Mouse (Mus musculus): ENCODE results near the gene Pigw.

The Pigw gene

GRCm38 (mm10) chr11:84879772-84880464 lies at the start of gene Pigw, which contains the start of gene Myo19:
Gene Pigw, minus strand, starts transcription at chr11:84880285.
Gene Myo19, plus strand, starts transcription at chr11:84880148.
- DNase-seq (ENCODE audit: low spot score) = peak; percentile 84

DNA sequence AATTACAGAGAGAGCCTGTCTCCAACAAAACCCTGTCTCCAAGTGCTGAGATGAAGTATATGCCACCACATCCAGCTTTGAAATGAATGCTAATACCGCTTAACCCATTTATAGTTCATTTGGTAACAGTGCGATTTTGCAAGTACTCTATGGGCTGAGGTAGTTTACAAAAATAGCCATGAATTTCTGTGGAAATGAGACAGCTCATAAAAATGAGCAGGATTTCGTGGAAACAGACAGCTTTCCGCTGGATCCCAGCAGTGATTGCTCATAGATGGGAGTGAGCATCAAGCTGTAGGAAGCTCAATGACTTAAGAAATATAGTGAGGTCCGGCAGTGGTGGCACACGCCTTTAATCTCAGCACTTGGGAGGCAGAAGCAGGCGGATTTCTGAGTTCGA lies 40.9 kb upstream of the Pigw start:
- DNase-seq (ENCODE audit: low spot score) = no peak

DNA sequence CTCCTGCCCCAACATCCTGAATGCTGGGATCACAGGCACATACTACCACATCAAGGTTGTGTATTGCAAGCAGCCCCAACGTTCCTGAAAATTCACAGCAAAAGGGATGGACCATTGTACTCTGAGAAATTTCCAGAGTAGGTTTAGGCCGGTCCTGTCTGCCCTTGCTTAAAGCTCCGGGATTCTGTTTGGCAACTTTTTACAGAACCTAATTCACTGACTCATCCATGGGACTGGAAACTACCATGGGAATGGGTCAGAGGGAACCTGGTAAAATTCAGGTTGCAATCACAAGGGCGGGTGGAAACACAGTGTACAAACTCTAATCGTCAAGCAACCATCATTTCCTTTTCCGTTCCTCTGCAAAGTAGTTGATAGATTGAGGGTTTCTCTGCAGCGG lies 39.9 kb upstream of the Pigw start:
- no peak for DNase-seq (ENCODE audit: low spot score)

DNA sequence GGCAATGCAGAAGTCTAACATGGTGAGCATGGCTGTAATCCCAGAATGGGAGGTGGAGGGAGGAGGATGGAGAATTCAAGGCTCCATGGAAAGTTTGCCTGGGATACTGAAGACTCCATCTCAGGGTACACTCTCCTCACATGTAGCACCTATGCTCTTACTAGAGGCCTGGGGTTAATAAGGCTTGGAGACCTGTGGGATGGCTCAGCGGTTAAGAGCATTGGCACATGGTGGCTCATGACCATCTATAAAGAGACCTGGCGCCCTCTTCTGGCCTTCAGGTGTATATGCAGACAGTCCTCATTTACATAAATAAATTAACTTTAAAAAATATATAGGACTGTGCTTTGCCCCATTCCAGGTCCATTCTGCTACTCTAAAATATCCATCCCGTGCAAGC lies 39.2 kb upstream of the Pigw start:
- peak; percentile 60 for DNase-seq (ENCODE audit: low spot score)

GRCm38 (mm10) chr11:84918425-84918824 lies 38.3 kb upstream of the Pigw start:
- peak; percentile 92 for DNase-seq (ENCODE audit: low spot score)

- DNase-seq (ENCODE audit: low spot score) = no peak
Observed at GRCm38 (mm10) chr11:84916703-84917300, 36.7 kb upstream of the Pigw start.

GRCm38 (mm10) chr11:84916053-84916702 lies 36.1 kb upstream of the Pigw start, which contains the start of gene Znhit3:
Gene Znhit3, minus strand, starts transcription at chr11:84916366.
- DNase-seq (ENCODE audit: low spot score) = peak; percentile 95

GRCm38 (mm10) chr11:84914673-84915072 lies 34.6 kb upstream of the Pigw start:
- peak; percentile 16 for DNase-seq (ENCODE audit: low spot score)

DNA sequence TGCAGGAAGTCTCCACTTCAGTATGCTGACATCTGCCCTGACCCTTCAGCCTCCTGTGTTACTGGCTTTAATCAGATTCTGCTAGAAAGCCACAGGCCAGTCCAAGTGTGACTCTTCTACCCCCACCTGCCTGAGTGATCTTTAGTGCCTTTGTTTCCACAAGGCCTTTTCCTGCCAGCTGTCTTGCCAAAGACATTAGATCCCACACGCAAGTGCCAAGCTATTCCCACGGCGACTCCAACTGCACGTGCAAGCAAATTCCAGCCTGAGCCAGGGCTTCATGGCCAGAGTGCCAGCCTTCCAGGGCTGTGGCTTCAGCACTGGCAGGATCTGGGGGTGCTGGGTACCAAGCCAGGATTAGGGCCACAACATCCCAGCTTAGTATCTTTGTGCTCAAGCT lies 30.3 kb upstream of the Pigw start:
- DNase-seq (ENCODE audit: low spot score) = no peak

DNA sequence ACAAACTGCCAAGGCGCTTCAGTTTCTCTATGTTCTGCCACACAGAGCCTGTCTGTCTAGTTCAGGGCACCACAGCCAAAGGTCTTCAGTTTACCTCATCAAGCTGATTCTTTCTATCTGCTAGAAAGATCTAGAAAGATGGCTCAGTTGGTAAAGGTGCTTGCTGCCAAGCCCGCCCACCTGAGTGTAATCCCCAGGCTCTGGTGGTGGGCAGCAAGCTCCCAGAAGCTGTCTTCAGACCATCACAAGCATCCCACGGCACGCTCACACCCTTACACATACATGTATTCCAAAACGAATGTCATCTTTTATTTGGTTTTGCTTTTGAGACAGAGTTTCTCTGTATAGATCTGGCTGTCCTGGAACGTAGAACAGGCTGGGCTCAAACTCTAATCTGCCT lies 28.4 kb upstream of the Pigw start:
- no peak for DNase-seq (ENCODE audit: low spot score)

DNA sequence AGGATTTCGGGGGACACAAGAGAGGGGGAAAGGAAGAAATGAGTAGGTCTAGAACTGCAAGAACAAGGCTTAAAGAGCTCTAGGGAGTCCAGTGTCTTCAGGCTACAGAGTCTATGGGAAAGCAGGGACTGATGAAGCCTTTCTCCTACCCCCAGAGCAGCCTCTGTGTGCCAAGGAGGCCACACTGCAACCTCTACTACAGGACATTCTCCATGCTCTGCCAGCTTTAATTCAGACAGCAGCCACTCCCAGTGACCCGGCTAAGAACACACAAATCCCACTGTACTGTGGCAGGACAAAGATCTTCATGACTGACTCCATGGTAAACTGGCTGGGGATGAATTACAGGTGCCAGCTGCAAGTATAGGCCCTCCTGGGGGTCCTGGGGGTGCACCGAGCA lies 27.0 kb upstream of the Pigw start:
- DNase-seq (ENCODE audit: low spot score) = no peak

DNA sequence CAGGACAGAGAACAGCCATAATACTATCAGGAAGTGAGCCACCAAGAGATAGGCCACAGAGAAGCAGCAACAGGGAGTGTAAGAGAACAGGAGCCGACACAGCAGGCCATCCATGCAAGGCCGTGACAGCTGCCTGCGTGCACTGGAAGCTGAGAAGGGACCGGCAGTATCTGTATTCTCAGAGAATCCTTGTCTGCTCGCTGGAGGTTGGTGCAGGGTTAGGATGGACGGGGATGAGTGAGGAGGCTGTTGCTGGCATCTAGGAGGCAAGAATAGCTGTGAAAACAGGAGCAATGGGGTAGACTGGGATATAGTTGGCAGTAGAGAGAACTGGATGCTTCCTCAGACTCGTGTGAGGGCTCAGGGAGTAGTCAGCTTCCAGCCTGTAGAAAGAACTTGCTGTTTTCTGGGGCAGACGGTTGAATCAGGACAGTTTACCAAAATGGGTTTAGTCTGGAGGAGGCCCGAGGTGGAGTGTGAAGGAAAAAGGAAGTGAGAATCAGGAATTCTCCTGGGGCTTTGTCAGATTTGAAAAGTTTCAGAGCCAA lies 24.6 kb upstream of the Pigw start:
- no peak for DNase-seq (ENCODE audit: low spot score)

- DNase-seq (ENCODE audit: low spot score) = no peak
Observed at GRCm38 (mm10) chr11:84893113-84893512, 13.0 kb upstream of the Pigw start.

GRCm38 (mm10) chr11:84891705-84892104 lies 11.6 kb upstream of the Pigw start:
- no peak for DNase-seq (ENCODE audit: low spot score)

DNA sequence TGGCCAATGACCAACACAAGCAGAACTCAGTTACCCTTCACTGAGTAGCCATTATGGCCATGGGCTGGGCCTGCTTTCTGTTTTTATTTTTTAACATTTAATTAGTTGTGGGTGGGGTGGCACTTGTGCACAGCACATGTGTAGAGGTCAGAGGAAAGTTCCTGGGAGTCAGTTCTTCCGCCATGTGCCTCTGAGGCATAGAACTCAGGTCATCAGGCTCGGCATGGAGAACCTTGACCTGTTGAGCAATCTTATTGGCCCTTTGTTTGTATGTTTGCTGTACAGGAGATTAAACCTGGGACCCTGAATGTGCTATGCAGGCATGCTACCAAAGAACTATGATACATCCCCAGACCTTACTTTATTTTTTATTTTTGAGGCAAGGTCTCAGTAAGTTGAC lies 9.4 kb upstream of the Pigw start:
- DNase-seq (ENCODE audit: low spot score) = no peak

GRCm38 (mm10) chr11:84888025-84888424 lies 7.9 kb upstream of the Pigw start:
- no peak for DNase-seq (ENCODE audit: low spot score)

- no peak for DNase-seq (ENCODE audit: low spot score)
Observed at GRCm38 (mm10) chr11:84886767-84887511, 6.9 kb upstream of the Pigw start.

DNA sequence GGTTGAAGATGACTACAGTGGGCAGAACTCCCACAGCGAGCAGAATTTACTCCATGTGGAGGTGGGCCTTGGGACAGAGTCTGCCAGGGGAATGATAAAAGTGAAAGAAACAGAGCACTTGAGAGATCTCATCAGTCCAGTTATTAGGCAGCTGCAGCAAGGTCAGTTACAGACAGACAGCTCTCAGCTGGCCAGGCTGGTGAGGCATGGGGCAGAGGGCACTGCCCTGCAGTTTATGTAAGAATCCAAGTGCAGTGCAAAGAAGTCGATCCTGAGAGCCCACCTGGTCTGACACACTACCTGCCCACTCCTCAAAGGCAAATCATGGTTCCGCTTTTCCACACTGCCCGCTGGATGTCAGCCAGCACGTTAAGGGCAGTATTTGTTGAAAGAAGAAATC lies 6.2 kb upstream of the Pigw start:
- no peak for DNase-seq (ENCODE audit: low spot score)

DNA sequence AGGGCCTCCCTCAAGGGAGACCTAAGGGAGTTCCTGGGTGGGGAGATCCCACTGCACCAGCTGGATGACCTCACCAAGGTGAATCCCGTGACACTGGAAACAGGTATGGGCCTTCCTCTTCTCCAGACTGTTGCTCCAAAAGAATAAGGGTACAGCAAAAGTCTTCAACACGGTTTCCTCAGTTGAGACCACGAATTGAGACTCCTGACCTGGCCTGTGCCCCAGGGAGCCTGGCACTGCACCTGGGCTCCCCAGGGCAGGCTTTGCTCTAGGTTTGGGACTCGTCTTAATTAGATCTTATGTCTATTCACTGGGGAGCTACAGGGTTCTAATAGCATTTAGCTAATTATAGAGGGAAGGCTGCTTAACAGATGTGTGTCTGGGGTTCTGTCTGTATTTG lies 5.2 kb upstream of the Pigw start:
- no peak for DNase-seq (ENCODE audit: low spot score)

GRCm38 (mm10) chr11:84882346-84882745 lies 2.3 kb upstream of the Pigw start:
- DNase-seq (ENCODE audit: low spot score) = no peak

GRCm38 (mm10) chr11:84880971-84881370 lies 886 bp upstream of the Pigw start:
- no peak for DNase-seq (ENCODE audit: low spot score)

DNA sequence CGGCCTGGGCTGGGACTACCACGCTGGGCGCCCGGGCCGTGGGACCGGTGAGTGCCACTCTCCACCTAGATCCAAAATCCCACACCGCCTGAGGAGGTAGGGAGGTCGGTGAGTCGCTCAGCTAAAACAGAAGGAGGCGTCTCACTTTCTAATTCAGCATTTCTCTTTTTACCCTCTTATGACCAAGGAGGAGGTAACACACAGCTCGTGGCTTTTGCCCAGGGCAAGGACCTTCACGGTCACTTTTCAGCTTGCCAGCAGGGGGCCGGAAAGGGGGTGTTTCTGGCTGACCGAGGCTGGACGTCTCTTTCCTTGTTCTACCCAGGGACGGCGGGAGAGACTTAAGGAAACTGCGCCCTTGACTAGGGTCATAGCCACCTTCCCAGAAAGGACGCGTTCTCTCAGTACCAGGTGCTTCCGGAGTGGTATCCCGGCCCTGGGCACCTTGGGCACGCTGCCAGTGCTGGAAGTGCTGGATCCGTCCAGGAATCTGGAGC lies 428 bp upstream of the Pigw start:
- peak; percentile 60 for DNase-seq (ENCODE audit: low spot score)
